Mouse (Mus musculus) limb, embryonic 12.5 days (tissue): Measurements from ENCODE around the gene Cby3. TPM values are rescaled to one million over a fixed set of nuclear protein-coding genes. Genes with fewer than 3 reads are reported as not detected.
A peak's percentile ranks its signal among the peaks of the same experiment; 100 is the strongest.

Experiments used
- ATAC-seq: fragments of 200-750 bp; cut with Nextera tagmentation; 2 replicates; pipeline ENCODE4 v1.8.0; 2017; ENCODE audit warnings: low read depth, moderate TSS enrichment; ENCODE audit not compliant: insufficient number of reproducible peaks, insufficient read depth, low FRiP score, low TSS enrichment
- H3K27ac ChIP-seq: fragments of 300-500 bp; sonication (generic); 2 replicates; pipeline ENCODE4 v1.5.1; 2016; ENCODE audit warnings: mild to moderate bottlenecking, moderate library complexity
- H3K27me3 ChIP-seq: fragments of 300-500 bp; sonication (generic); 2 replicates; pipeline ENCODE4 v1.6.1; 2016; ENCODE audit warnings: mild to moderate bottlenecking, moderate library complexity
- H3K36me3 ChIP-seq: fragments of 300-500 bp; sonication (generic); 2 replicates; pipeline ENCODE4 v1.6.1; 2016; ENCODE audit warnings: mild to moderate bottlenecking, moderate library complexity
- H3K4me1 ChIP-seq: fragments of 300-500 bp; sonication (generic); replicated peaks from 2 replicates; pipeline ENCODE4 v1.6.1; 2016
- H3K4me2 ChIP-seq: fragments of 300-500 bp; sonication (generic); 2 replicates; pipeline ENCODE4 v1.6.1; 2016; ENCODE audit warnings: mild to moderate bottlenecking, moderate library complexity
- H3K4me3 ChIP-seq: fragments of 300-500 bp; sonication (generic); replicated peaks from 2 replicates; pipeline ENCODE4 v1.5.1; 2016; ENCODE audit warnings: mild to moderate bottlenecking
- H3K9ac ChIP-seq: fragments of 300-500 bp; sonication (generic); replicated peaks from 2 replicates; pipeline ENCODE4 v1.6.1; 2016; ENCODE audit warnings: mild to moderate bottlenecking, moderate library complexity
- H3K9me3 ChIP-seq: fragments of 300-500 bp; sonication (generic); 2 replicates; pipeline ENCODE4 v1.6.1; 2016; ENCODE audit warnings: mild to moderate bottlenecking, moderate library complexity
- WGBS: fragments of 180-500 bp; shearing (Covaris S2); methylation state at CpG from one replicate; pipeline ENCODE4 v1.1.7; 2016; 5-methylcytosine and 5-hydroxymethylcytosine counted together
- polyA plus RNA-seq: library from polyadenylated mRNA; unstranded; fragments of >200 nt; fragmentation: Nextera tagmentation; extraction: Ambion mirVana; gene quantifications from 2 replicates; pipeline ENCODE4 v1.2.1, GENCODE M21; 2016

The Cby3 gene
- polyA plus RNA-seq, 1 experiment from 2014 or later, result not detected

GRCm38 (mm10) chr11:50376156-50376790 lies 22.0 kb downstream of the Cby3 start:
- no peaks in the 10 kb centered on the region for H3K9me3 ChIP-seq
- WGBS, result 19% methylated on average over 10 of the region's 10 CpGs
- H3K36me3 ChIP-seq, result peaks cover 19% of the 10 kb centered on the region
- no peak for ATAC-seq
- peak overlapping the region; percentile 99 for H3K27ac ChIP-seq
- H3K9ac ChIP-seq, result peak overlapping the region; percentile 80
- H3K4me2 ChIP-seq, result peak overlapping the region; percentile 81
- peak overlapping the region; percentile 94 for H3K4me3 ChIP-seq
- H3K4me1 ChIP-seq, result peaks cover 23% of the 10 kb centered on the region
- H3K27me3 ChIP-seq, result no peaks in the 10 kb centered on the region

DNA sequence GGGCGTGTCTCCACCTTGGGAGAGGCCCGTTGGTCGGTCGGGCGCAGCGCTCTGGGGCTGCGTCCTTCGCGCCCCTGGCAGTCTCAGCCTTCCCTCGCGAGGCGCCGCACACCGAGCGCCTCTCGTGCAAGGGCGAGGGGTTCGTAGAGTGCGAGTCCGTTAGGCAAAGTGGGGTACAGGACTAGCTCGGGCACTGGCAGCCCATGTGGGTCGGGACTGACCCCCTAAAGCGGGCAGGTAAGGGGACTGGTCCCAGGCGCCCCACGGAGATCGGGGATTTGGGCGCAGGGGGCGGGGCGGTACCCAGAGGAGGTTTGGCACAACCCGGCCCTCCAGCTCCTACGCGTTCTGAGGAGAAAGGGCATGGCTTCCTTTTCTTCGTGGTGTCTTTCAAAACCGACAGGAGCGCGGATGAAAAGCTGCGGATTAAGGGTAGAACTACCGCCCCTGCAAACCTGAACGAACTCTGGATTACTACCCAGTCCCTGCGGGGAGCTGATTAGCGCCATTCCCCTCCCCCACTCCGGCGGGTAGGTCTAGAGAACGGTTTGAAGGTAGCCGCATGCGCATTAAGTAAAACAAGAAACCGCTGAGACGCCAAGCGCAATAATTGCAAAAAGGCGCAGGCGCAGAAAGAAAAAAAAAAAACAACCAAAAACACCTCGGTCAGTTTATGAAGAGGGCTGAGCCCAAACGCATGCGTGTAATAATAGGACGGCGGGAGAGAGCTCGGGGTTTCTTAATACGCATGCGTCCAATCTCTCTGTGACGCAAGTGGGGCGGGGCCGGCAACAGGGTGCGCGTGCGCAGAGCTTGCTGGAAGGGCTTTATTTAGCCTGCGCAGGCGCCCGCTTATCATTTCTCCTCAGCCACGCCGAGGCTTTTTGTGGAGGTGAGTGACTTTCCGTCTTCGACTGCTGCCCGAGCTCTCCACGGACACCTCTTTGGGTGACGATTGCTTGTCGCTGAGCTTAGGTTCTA lies 22.9 kb downstream of the Cby3 start, which contains the start of gene Hnrnph1:
Hnrnph1 (plus strand) TSS at position 80 of the 981 bp plus-strand sequence.
- peak within 1 kb of the TSS; percentile 94 for H3K4me3 ChIP-seq
- H3K27ac ChIP-seq, result peak within 1 kb of the TSS; percentile 100
- peak; percentile 88 for ATAC-seq
- under 1% methylated on average over 76 of the region's 76 CpGs for WGBS
- peak within 1 kb of the TSS; percentile 81 for H3K4me2 ChIP-seq
- no peaks in the 10 kb centered on the region for H3K27me3 ChIP-seq
- H3K9me3 ChIP-seq, result no peaks in the 10 kb centered on the region
- H3K4me1 ChIP-seq, result peaks cover 24% of the 10 kb centered on the region
- H3K36me3 ChIP-seq, result peaks cover 25% of the 10 kb centered on the region
- peak within 1 kb of the TSS; percentile 99 for H3K9ac ChIP-seq

GRCm38 (mm10) chr11:50377892-50378684 lies 23.8 kb downstream of the Cby3 start:
- Histone ChIP-seq H3K36me3 (peaks cover 34% of the 10 kb centered on the region), H3K4me3 (peak overlapping the region; percentile 94), H3K27ac (peak overlapping the region; percentile 100), H3K4me1 (peaks cover 24% of the 10 kb centered on the region), H3K9ac (peak overlapping the region; percentile 99), H3K9me3 (no peaks in the 10 kb centered on the region), H3K4me2 (peak overlapping the region; percentile 76), H3K27me3 (no peaks in the 10 kb centered on the region)
- ATAC-seq, result peak; percentile 74
- 1% methylated on average over 71 of the region's 71 CpGs for WGBS

DNA sequence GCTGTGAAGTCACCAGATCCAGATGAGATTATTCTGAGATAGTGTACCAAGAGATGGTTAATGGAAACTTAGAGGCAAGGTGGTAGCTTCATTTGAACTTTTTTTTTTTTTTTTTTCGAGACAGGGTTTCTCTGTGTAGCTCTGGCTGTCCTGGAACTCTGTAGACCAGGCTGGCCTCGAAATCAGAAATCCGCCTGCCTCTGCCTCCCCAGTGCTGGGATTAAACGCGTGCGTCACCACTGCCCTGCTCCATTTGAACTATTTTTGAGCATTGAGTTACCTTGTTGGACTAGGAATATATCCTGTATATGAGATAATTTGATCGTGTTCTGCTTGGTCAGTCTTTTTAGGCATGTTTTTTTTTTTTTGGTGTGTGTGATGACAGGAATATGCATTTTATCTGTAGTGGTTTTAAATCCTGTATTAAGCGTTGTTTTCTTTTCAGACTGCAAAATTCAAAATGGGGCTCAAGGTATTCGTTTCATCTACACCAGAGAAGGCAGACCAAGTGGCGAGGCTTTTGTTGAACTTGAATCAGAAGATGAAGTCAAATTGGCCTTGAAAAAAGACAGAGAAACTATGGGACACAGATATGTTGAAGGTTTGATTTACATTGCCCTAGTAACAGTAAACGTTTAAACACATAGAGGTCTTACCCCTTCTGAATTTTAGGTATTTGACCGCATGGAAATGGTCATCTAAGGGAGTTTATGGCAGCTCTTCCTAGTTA lies 24.9 kb downstream of the Cby3 start:
- H3K9me3 ChIP-seq, result no peaks in the 10 kb centered on the region
- H3K4me2 ChIP-seq, result peak overlapping the region; percentile 76
- H3K36me3 ChIP-seq, result peaks cover 40% of the 10 kb centered on the region
- no peak for ATAC-seq
- no peak overlapping the region for H3K27ac ChIP-seq
- no peaks in the 10 kb centered on the region for H3K27me3 ChIP-seq
- 73% methylated on average over 12 of the region's 12 CpGs for WGBS
- H3K9ac ChIP-seq, result peak overlapping the region; percentile 99
- peaks cover 24% of the 10 kb centered on the region for H3K4me1 ChIP-seq
- peak overlapping the region; percentile 94 for H3K4me3 ChIP-seq

DNA sequence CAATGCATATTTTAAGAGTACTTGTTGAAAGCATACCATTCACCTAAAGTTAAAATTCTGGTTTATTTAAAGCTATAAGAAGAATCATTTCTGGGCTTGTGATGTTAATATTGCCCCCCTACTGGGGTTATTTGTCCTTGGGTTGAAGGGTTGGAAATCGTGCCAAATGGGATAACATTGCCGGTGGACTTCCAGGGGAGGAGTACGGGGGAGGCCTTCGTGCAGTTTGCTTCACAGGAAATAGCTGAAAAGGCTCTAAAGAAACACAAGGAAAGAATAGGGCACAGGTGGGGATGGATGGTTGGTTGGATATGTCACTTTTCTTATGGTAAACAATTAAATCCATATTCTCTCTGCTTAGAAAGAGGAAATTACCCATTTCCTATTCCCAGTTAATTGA lies 27.0 kb downstream of the Cby3 start:
- H3K27me3 ChIP-seq, result no peaks in the 10 kb centered on the region
- H3K9ac ChIP-seq, result no peak overlapping the region
- no peak overlapping the region for H3K27ac ChIP-seq
- peaks cover 19% of the 10 kb centered on the region for H3K4me1 ChIP-seq
- H3K4me3 ChIP-seq, result peak overlapping the region; percentile 24
- no peaks in the 10 kb centered on the region for H3K9me3 ChIP-seq
- peaks cover 54% of the 10 kb centered on the region for H3K36me3 ChIP-seq
- no peak for ATAC-seq
- H3K4me2 ChIP-seq, result peak overlapping the region; percentile 50
- WGBS, result 60% methylated on average over 4 of the region's 4 CpGs

- Histone ChIP-seq H3K27me3 (no peaks in the 10 kb centered on the region), H3K4me1 (no peaks in the 10 kb centered on the region), H3K36me3 (peaks cover 82% of the 10 kb centered on the region), H3K4me2 (no peak overlapping the region), H3K27ac (no peak overlapping the region), H3K9me3 (no peaks in the 10 kb centered on the region), H3K4me3 (no peak overlapping the region), H3K9ac (no peak overlapping the region)
- no peak for ATAC-seq
- WGBS, result 75% methylated on average over 3 of the region's 3 CpGs
These were observed 33.0 kb downstream of the Cby3 start for GRCm38 (mm10) chr11:50387167-50387679.

GRCm38 (mm10) chr11:50387697-50388096 lies 33.4 kb downstream of the Cby3 start:
- WGBS, result 90% methylated on average over 4 of the region's 4 CpGs
- Histone ChIP-seq H3K9ac (no peak overlapping the region), H3K9me3 (no peaks in the 10 kb centered on the region), H3K36me3 (peaks cover 81% of the 10 kb centered on the region), H3K4me1 (no peaks in the 10 kb centered on the region), H3K4me3 (no peak overlapping the region), H3K4me2 (no peak overlapping the region), H3K27me3 (no peaks in the 10 kb centered on the region), H3K27ac (no peak overlapping the region)
- no peak for ATAC-seq

DNA sequence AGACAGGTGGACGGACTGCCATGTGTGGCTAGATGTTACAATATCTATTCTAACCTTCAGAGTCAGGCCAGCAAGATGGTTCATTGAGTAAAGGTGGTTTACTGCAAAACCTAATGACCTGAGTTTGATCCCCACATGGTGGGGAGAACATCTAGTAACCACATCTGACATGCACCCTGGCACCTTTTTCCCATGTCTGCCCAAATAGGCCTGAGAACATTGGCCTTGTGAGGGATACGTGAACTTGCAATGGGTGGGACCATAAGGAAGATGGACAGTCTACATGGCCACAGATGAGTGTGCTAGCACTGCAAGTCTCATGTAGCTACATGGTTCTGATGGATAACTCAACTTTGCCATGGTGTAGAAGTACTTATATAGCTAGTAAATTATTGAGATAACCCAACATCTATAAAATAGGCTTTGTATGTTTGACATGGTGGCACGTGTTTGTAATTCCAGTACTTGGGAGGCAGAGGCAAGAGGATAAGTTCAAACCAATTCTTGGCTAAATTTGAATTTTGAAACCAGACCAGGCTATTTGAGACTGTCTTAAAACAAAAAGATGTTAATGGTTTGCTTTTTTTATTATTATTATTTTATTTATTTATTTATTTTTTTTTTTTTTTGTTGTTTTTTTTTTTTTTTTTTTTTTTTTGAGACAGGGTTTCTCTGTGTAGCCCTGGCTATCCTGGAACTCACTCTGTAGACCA lies 34.1 kb downstream of the Cby3 start:
- Histone ChIP-seq H3K27ac (no peak overlapping the region), H3K36me3 (peaks cover 82% of the 10 kb centered on the region), H3K4me3 (no peak overlapping the region), H3K9ac (no peak overlapping the region), H3K4me1 (no peaks in the 10 kb centered on the region), H3K4me2 (no peak overlapping the region), H3K27me3 (no peaks in the 10 kb centered on the region), H3K9me3 (no peaks in the 10 kb centered on the region)
- no peak for ATAC-seq
- 90% methylated on average over 3 of the region's 3 CpGs for WGBS

- H3K9ac ChIP-seq, result no peak overlapping the region
- no peaks in the 10 kb centered on the region for H3K4me1 ChIP-seq
- 75% methylated on average over 3 of the region's 3 CpGs for WGBS
- no peaks in the 10 kb centered on the region for H3K27me3 ChIP-seq
- H3K4me3 ChIP-seq, result no peak overlapping the region
- H3K4me2 ChIP-seq, result no peak overlapping the region
- H3K36me3 ChIP-seq, result peaks cover 84% of the 10 kb centered on the region
- ATAC-seq, result no peak
- no peak overlapping the region for H3K27ac ChIP-seq
- H3K9me3 ChIP-seq, result no peaks in the 10 kb centered on the region
These were observed 34.7 kb downstream of the Cby3 start for GRCm38 (mm10) chr11:50389011-50389410.

DNA sequence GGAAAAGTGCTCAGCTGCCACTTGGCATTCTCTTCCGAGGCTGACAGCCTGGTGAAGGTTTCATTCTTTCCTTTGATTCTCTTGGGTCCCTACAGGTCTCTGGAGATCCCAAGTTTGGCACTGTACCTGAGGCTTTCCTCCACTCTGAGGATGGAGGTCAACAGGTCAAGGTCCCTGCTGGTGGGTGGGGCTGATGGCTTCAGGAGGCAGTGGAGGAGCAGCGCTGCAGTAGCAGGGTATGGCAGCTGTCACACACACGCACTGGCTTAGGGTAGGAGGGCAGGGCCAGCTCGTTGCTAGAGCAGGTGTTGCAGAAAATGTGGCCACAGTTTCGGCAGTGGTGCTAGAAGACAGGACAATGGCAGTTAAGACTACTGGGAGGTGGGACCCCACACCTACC lies 35.4 kb downstream of the Cby3 start:
- Histone ChIP-seq H3K9ac (no peak overlapping the region), H3K9me3 (no peaks in the 10 kb centered on the region), H3K4me1 (no peaks in the 10 kb centered on the region), H3K4me2 (no peak overlapping the region), H3K4me3 (no peak overlapping the region), H3K36me3 (peaks cover 86% of the 10 kb centered on the region), H3K27me3 (no peaks in the 10 kb centered on the region), H3K27ac (no peak overlapping the region)
- no peak for ATAC-seq
- 55% methylated on average over 5 of the region's 5 CpGs for WGBS
